Mouse (Mus musculus): ENCODE measurements at regions not wholly inside any gene's neighbourhood (a gene's known extent, or its start where the extent isn't known, plus 50 kb on each side); places are given as distances from the start of the nearest gene placed in this dataset.
"Not testable (repeated sequence)": the region's sequence is repeated elsewhere in the genome, so short reads cannot be mapped to it uniquely, and the experiment has no call there.

DNA sequence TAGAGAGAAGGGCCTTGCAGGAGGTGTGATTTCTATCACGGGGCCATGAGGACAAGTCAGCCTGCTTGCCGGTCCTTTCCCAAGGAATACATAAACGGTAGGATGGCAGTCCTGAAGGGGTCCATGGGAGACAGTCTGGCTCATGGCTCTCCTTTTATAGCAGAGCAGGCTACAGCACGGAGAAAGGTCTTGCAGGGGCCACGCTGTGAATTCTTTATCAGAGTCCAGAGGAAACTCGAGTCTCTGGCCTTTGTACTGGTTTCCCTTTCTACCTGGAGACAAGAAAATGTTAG, 1984.0 kb downstream of the 4930444P10Rik start:
- no peak for DNase-seq (ENCODE audit: extremely low read depth, insufficient read length, low spot score)

DNA sequence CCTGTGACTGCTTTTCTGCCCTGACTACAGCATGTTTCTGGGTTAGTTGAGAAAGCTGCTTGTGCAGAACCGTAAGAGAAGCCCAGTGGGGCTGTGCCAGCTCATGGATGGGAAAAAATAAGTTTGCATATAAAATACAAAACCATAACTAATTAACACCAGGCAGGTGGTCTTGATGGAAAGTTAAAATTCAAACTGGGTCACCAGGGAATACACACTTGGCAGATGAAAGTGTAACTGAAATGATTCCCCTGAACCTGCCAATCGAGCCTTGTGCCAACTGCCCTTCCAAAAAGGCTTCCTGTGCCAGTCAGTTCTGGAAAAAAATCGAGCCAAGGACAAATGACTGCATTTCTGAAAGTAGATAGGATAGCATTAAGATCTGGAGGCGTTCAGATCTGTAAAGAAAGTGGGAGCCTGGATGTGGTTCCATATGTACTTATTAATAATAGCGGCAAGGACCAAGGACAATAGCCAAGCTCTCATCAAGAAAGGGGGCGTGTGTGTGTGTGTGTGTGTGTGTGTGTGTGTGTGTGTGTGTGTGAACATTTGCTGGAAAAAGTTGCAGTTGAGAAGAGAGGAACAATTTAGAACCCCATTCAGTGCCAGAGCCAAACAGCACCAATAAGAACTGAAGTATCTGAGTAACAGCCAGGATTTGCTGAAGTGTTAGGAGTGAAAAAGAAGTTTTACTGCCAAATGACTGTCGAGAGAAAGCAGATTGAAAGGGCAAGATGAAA, 1984.5 kb downstream of the 4930444P10Rik start:
- DNase-seq (ENCODE audit: extremely low read depth, insufficient read length, low spot score): peak; percentile 7

DNA sequence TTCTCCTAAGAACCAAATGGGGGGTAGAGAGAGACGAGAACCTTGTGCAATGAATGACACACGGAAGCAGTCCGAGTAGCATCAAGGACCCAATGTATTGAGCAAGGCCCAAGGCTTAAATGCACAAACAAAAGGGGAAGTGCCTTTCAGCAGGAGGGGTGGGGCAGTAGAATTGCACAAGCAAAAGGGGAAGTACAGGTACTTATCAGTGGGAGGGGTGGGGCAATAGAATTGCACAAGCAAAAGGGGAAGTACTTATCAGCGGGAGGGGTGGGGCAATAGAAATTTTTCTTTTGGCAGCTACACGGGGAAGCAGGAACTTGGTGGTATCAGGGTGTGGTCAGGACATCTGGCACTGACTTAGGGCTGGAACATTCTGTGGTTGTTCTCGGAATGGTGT, 1987.6 kb downstream of the 4930444P10Rik start:
- DNase-seq (ENCODE audit: extremely low read depth, insufficient read length, low spot score): not testable (repeated sequence)

DNA sequence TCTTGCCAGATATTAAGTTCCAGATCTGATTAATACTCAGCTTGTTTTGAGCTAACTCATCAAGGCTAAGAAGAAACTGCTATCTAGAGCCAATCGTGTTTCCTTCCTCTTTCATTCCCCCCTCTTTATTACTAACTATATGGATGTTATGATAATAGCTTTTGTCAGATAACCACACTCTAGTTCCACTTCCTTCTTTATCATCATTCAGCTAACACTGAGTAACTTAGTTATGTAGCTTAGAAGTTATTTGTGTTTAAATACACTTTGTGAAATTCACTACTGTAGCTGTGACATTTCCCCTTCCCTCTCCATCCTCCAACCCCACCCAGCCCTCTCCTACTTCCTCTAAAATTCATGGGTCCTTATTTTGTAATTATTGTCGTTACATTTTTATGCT, 1988.6 kb downstream of the 4930444P10Rik start:
- DNase-seq (ENCODE audit: extremely low read depth, insufficient read length, low spot score): no peak

DNA sequence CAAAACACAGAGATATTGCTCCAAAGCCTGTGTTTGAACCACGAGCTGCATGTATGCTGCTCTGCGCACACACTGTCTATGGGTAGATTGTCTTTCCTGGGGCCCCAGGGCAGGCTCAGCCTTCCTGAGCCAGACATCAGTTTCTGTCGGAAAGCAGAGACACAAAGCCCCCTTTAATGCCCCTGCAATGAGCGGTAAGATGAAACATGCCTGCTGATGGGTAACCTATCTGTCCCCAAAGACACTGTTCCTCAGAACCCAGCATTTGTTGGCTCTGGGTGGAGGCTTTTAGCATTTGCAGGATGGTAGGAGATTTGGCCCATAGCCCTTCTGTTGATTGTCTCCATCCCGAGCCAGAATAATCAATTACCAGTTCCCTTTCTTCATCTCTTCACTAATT, 1994.1 kb downstream of the 4930444P10Rik start:
- no peak for DNase-seq (ENCODE audit: extremely low read depth, insufficient read length, low spot score)

DNA sequence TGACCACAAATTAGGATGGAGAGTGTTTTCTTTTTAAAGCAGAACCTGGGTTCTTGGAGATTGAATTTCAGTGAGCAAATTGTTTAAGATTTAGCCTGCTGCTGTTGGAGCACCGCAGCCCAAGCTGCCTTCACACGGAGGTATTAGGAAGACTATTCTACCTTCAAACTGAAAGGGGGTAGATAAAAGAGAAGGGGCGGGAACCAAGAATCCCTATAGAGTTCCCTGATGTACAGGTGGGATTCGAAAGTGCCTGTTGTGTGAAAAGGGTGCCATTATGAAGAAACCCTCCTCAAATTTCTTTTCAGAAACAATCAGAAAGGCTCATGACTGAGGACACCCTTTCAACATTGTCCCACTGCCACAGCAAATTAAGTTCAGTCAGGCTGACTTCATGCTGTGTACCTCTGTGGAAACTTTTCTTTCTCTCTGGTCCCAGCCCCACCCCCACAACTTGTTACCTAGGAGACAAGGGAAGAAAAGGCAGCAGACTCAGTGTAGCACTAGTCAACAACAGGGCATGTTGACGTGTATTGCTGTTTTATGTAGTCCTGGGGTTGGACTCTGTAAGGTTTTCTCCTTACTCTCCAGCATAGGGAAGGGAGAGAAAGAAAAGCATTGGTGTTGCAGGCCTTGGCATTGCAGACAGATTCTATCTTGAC, 1995.4 kb downstream of the 4930444P10Rik start:
- DNase-seq (ENCODE audit: extremely low read depth, insufficient read length, low spot score): no peak

DNA sequence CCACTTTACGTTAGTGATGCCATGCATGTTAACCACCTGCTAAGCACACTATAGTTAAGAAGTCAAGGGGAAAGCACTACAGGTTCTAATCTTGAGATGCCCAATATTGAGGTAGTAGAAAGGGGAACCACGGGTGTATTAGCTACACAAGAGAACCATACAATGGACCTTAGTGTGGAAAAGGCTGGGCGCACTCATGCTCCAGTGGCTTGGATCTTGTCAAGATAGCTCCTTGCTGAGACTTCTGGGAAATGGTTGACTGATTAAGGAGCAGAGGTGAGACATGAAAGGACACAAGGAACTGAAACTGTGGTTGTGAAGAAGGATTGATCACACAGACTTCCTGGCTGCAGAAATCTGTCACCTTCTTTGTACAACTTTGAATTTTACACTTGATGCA, 2028.3 kb downstream of the 4930444P10Rik start:
- DNase-seq (ENCODE audit: extremely low read depth, insufficient read length, low spot score): no peak

DNA sequence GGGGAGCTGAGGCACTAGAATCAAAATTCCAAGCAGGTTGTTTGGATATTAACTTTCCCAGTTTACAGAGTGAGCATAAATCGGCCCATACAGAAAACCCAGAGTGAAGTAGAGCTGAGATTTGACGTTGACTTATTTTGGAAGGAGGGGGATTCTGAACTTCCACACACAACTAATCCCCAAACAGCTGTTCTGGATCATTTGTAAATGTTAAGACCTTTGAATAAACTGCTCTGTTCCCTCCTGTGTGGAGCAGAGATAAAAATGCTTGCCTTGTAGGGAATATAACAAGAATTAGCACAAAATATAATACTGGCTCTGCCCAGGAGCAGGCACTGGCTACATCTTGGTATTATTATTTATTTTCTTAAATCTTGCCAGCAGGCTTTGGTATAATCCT, 2057.0 kb downstream of the 4930444P10Rik start:
- DNase-seq (ENCODE audit: extremely low read depth, insufficient read length, low spot score): no peak

DNA sequence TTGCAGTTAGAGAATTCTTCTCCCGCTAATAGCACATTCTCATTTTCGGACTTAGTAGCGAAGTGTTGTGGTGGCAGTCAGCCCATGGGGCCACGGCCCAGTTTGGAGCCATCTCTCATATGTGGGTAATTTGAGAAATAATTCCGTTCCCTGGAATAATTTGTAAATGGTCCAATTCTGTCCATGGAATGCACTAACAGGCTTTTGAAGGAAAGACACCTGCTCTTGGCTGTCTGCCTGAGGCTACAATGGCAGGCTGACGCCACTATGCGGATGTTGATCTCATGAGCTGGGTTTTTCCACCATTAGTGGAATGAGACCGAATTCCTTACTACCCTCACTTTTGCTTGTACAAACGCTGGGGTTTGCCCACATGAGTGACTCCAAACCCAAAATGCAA, 2081.6 kb downstream of the 4930444P10Rik start:
- DNase-seq (ENCODE audit: extremely low read depth, insufficient read length, low spot score): peak; percentile 24

DNA sequence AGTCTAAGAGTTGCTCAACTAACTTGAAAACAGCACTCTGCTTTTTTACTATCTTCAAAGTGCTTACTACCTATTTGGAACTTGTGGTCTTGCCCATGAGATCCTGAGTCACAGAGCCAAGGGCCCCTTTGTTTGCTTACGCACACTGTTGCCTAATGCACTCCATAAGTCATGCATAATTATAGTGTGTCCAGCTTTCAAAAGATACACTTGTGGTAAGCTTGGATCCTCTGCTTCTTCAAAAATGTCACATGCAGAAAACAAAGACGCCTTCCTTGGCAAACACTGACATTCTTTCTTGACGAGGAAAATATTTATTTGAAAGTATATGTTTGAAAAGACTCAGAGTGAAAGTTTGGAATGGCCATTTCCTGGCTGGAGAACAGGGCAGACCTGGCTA, 2082.3 kb downstream of the 4930444P10Rik start:
- DNase-seq (ENCODE audit: extremely low read depth, insufficient read length, low spot score): peak; percentile 16

DNA sequence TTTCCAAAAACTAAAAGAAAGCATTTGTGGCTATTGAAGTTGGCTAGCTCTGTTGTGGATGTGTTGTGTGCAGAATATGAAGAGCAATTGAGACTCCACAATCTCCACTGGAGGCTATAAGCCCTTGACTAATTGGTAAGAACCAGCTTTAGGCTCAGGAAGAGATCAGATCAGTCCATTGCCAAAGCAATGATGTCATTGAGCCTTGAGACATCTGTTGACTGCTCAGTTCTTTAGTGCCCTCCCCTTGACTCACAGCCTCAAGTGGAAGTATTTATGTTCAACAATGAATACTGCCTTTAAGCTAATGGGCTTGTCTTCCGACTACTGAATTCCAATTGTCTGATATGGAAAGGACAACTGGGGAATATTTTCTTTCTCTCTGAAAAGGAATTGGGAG, 2090.6 kb downstream of the 4930444P10Rik start:
- DNase-seq (ENCODE audit: extremely low read depth, insufficient read length, low spot score): no peak

DNA sequence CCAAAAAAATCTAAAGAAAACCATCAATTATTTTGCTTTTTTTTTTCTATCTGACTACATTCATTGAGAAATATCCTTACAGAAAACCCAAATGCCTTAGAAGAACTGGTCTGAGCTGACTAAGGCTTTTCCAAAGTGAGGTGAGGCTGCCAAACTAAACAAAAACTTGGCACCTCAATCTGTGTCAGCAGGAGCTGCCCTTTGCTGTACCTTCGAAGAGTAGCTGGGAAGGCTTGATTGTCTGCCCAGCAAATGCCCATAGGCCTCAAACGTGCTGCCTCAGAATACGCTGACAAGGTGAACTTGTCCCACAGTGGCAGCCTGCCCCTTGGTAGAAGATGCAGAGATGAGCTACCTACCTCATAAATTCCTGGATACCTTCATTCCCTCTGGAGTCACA, 2091.7 kb downstream of the 4930444P10Rik start:
- DNase-seq (ENCODE audit: extremely low read depth, insufficient read length, low spot score): peak; percentile 38

DNA sequence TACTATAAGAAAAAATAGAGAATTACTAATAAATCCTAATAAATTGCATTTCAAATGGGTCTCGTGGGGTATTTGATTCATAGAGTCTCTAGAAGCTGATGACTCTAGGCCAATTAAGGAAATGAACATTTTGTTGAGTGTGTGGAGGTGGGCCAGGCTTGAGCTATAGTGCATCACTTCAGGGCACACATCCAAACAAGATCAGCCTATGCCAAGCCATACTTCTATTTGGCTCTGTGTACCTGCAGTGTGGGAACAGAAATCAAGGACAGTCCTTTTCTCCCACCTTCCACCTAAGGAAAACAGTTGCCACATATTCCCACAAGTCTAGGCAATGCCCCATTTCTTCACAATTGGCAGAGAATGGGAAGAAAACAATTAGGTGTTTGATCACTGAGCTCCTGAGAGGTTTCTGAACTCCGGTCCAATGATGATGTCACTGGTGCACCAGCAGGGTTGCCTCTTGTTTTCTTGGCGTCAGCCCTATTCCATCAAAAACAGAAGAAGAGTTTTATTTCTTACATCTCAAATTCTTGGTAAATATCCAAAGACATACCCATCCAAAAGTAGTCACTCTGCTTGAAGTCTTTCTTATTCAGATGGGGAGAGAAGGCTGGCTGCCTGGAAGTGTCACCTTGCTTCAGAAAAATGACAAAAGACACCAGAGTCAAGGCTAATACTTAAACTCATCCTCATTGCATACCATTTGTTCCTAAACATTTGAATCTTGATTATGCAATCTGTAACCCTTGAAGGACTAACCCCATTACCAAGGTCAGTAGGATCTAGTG, 2092.3 kb downstream of the 4930444P10Rik start:
- DNase-seq (ENCODE audit: extremely low read depth, insufficient read length, low spot score): no peak

DNA sequence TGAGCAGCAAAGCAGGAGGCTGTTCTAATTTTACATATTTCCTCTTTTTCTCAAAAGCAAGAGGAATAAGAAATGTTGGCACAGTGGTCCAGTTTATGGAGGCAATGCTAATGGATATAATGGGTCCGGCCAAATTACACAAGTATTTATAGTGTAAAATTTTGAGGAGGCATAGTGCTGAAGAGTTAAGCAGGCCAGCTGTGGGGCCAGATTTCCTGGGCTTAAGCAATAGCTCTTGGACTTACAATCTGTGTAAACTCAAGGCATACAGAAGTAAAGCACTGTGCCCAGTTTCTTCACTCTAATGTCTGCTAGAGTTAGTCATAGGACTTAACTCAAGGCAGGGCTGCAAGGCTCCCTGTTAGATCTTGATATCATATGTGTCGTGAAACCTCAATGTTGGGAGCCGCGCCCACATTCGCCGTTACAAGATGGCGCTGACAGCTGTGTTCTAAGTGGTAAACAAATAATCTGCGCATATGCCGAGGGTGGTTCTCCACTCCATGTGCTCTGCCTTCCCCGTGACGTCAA, 2094.9 kb downstream of the 4930444P10Rik start:
- DNase-seq (ENCODE audit: extremely low read depth, insufficient read length, low spot score): no peak

DNA sequence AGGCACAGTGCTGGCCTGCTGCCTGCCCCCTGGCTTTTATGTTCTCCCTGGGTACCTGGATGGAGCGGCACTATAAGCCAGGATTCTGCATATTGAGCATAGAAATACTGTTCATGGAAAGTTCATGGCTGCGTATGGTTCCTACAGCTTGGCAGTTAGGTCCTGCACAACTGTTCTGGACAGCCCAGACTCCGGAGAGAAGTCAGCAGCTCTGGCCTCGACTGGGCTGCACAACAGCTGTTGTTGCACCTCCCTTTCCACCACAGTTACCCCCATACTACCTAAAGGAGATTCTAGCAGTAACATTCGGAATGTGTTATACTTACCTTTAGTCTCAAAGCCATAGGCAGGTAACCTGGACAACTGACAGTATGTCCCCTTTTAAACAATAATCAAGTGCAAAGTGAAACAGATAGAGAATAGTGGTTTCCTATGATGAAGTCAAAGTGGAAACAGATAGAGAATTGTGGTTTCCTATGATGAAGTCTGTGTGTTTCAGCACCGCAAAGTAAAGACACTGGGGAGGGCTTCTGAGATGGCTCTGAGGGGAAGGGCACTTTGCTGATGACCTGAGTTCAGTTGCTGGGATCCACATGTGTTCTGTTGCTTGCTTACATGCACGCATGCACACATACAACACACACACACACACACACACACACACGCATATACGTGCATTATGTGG, 2099.2 kb downstream of the 4930444P10Rik start:
- no peak for DNase-seq (ENCODE audit: extremely low read depth, insufficient read length, low spot score)

DNA sequence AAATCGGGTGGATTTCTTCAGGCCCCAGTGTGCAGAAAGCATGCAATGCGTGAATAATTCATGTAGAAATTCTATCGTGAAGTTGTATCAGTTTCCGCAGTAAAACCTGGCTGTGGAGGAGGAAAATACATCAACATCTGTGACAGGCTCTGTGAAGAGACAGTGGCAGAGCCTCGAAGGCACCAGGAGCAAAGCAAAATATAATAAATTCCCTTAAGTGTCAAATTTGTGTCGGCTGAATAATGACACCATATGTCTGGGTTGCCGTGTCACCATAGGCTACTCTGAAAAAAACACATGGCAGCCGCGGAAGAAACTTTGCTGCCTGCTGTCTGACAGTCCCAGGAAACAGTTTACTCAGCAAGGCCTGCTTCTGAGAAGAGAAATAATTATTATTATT, 2100.1 kb downstream of the 4930444P10Rik start:
- DNase-seq (ENCODE audit: extremely low read depth, insufficient read length, low spot score): no peak

DNA sequence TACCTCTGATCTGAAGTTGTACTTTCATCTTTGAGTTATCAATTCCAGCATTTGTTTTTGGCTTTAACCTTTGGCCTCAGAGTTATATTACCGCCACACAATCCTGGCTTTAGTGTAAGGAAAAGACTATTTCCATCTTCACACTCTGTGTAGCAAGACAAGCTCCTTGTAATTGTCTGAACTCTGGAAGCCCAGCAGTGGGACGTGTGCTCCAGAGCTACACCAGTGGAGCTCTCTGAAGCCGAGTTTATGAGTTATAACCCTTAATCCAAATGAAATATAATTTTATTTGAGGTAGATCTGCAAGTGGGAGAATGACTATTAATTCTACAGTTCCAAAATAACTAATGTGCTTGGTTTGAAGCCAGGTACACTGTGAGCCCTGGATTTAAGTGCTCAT, 2103.8 kb downstream of the 4930444P10Rik start:
- DNase-seq (ENCODE audit: extremely low read depth, insufficient read length, low spot score): no peak

DNA sequence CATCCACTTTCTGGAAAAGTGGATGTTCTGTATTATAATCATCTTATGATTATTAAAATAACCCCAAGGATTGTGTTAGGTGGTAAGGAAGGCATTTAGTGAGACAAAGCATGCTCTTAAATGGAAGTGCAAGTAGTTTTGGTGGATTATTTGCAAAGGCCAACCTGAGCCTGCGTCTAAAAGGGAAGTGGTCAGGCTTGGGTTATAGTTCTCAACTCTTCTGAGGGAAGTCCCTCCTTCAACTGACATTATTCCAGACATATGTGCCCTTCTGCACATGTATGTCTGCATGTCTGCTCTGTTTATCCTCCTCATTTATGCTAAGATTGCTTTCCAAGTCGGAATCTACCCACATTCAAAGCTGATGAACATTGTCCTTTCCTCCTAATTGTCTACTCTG, 2108.3 kb downstream of the 4930444P10Rik start:
- no peak for DNase-seq (ENCODE audit: extremely low read depth, insufficient read length, low spot score)

DNA sequence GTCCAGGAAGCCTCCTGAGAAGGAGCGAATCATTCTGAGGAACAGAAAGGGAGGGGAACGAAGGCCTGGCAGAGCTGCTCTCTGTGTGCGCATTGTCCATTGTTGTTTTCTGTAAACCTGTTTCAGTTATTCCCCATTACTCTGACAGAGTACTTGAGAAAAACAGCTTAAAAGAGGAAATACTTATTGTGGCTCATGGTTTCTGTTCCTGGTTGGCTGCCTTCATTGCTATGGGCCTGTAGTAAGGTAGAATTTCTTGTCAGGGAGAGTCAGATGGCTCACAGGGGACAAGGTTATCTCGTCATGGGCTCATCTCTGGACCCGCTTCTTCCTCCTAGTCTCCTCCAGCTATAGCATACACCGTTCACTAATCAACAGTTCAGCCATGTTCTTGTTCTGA, 2112.9 kb downstream of the 4930444P10Rik start:
- DNase-seq (ENCODE audit: extremely low read depth, insufficient read length, low spot score): no peak

DNA sequence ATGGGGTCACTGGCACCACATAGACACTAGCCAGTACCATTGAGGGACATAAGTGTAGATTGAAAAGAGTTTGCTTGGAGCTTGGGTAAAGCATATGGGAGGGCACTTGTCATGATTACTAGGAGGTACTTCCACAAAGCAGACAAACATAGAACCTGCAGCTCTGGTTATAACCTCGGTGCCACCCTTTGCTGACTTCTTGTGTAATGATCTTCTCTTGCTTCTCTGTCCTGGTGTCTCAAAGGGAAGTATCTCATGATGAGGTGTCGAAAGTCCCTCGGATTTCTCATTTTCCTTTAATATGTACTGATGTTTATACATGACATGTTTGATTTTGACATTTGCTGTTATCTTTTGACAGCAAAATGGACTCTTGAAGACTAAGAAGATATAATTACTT, 2114.5 kb downstream of the 4930444P10Rik start:
- no peak for DNase-seq (ENCODE audit: extremely low read depth, insufficient read length, low spot score)

DNA sequence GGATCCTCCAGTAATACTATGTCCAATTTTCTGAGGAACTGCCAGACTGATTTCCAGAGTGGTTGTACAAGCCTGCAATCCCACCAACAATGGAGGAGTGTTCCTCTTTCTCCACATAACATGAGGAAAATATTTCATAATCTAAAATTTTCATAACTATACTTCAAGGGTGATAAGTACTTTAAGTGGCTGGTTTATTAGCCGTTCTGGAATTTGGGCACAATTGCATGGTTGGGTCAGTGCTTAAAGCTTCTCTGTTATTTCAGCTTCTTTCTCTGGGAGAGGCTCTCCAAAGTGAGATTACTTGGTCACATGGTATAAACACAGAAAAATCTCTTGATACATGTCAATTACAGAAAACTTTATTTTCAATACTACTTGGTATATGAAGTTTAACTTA, 2115.9 kb downstream of the 4930444P10Rik start:
- DNase-seq (ENCODE audit: extremely low read depth, insufficient read length, low spot score): no peak
